Mouse (Mus musculus) intestine, postnatal 0 days (tissue): Measurements from ENCODE around the gene Xpo4. TPM values are rescaled to one million over a fixed set of nuclear protein-coding genes. Genes with fewer than 3 reads are reported as not detected.

ENCODE experiments used
- ATAC-seq: fragments of 200-750 bp; cut with Nextera tagmentation; 2 replicates; pipeline ENCODE4 v1.8.0; 2017; ENCODE audit warnings: mild to moderate bottlenecking, moderate TSS enrichment, moderate library complexity
- H3K27ac ChIP-seq: fragments of 300-500 bp; sonication (generic); 2 replicates; pipeline ENCODE4 v1.5.1; 2014; ENCODE audit warnings: mild to moderate bottlenecking, low read depth, low read length, moderate library complexity
- H3K27me3 ChIP-seq: fragments of 300-500 bp; sonication (generic); replicated peaks from 2 replicates; pipeline ENCODE4 v1.6.1; 2014; ENCODE audit warnings: low read length, mixed read lengths; ENCODE audit not compliant: control insufficient read depth, insufficient read depth
- H3K36me3 ChIP-seq: fragments of 300-500 bp; sonication (generic); 2 replicates; pipeline ENCODE4 v1.6.1; 2014; ENCODE audit warnings: mild to moderate bottlenecking, moderate library complexity; ENCODE audit not compliant: control insufficient read depth, insufficient read depth
- H3K4me1 ChIP-seq: fragments of 300-500 bp; sonication (generic); replicated peaks from 2 replicates; pipeline ENCODE4 v1.6.1; 2014; ENCODE audit warnings: antibody characterized with exemption, low read length, mixed read lengths; ENCODE audit not compliant: control insufficient read depth, insufficient read depth
- H3K4me2 ChIP-seq: fragments of 300-500 bp; sonication (generic); replicated peaks from 2 replicates; pipeline ENCODE4 v1.6.1; 2014; ENCODE audit warnings: low read depth, mild to moderate bottlenecking, moderate library complexity
- H3K4me3 ChIP-seq: fragments of 300-500 bp; sonication (generic); 2 replicates; pipeline ENCODE4 v1.5.1; 2014; ENCODE audit warnings: low read depth, low read length
- H3K9ac ChIP-seq: fragments of 300-500 bp; sonication (generic); 2 replicates; pipeline ENCODE4 v1.6.1; 2014; ENCODE audit warnings: mild to moderate bottlenecking, low read depth, low read length
- H3K9me3 ChIP-seq: fragments of 300-500 bp; sonication (generic); 2 replicates; pipeline ENCODE4 v1.6.1; 2016; ENCODE audit warnings: mixed run types; ENCODE audit not compliant: control insufficient read depth
- CTCF ChIP-seq: sonication (generic); IDR thresholded peaks from 2 replicates; pipeline ENCODE4 v1.5.1; 2016; ENCODE audit warnings: low read depth, mild to moderate bottlenecking, control low read depth, antibody characterized with exemption, moderate library complexity
- WGBS: fragments of 180-500 bp; shearing (Covaris S2); extraction: QIAGEN DNeasy Blood & Tissue Kit; methylation state at CpG from one replicate; pipeline ENCODE4 v1.1.7; 2014; 5-methylcytosine and 5-hydroxymethylcytosine counted together
- polyA plus RNA-seq: library from polyadenylated mRNA; unstranded; fragments of >200 nt; fragmentation: Nextera tagmentation; extraction: Ambion mirVana; gene quantifications from 2 replicates; pipeline ENCODE4 v1.2.1, GENCODE M21; 2015

Gene Xpo4
- 6.2 and 7.3 TPM in 2 replicates for polyA plus RNA-seq

DNA sequence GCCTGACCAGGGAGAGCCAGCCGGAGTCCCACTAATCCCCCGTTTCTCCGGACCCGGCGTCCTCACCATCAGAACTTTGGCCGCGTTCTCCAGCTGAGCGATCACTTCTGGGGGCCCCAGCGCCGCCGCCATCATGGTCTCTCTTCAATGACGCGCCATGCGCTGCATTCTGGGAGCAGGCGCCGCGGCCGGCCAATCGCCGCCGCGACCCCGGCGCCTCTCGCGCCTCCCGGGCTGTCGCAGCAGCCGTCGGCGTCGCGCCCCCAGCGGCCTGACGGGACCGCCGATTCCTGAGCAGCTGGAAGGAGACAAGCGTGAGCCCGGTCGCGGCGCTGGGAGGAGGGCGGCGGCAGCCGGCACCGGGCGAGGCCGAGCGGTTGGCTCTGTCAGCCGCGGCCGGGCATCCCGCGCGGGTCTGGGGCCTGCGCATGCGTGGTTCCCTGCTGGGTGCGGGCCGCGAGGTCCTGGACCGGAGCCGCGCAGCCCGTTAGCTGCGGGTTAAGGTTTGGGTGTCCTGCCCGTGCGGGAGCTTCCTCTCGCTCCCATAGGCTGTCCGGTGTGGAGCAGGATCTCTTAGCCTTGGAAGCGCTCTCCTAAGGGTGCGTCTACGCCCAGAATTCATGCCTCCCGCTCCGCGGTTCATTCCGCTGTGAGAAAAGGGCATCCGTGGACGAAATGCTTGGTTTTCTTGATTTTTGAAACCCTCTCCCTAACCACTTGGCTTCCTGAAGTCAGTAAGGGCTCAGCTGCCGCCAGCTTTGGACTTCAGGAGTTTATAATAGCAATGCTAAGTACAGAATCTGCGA lies at the start of gene Xpo4:
Gene Xpo4, minus strand, starts transcription at position 609 of the 806 bp plus-strand sequence.
- Histone ChIP-seq H3K9me3 (no peaks in the 10 kb centered on the region), H3K27me3 (no peaks in the 10 kb centered on the region), H3K9ac (peak within 1 kb of the TSS; percentile 82), H3K4me3 (peak within 1 kb of the TSS; percentile 64), H3K4me1 (no peaks in the 10 kb centered on the region), H3K27ac (peak within 1 kb of the TSS; percentile 92), H3K36me3 (no peaks in the 10 kb centered on the region; the same call in none of the 2 replicates), H3K4me2 (peak within 1 kb of the TSS; percentile 86)
- WGBS: under 1% methylated on average over 80 of the region's 80 CpGs
- TF ChIP-seq CTCF: peak; percentile 53
- ATAC-seq: peak; percentile 94

DNA sequence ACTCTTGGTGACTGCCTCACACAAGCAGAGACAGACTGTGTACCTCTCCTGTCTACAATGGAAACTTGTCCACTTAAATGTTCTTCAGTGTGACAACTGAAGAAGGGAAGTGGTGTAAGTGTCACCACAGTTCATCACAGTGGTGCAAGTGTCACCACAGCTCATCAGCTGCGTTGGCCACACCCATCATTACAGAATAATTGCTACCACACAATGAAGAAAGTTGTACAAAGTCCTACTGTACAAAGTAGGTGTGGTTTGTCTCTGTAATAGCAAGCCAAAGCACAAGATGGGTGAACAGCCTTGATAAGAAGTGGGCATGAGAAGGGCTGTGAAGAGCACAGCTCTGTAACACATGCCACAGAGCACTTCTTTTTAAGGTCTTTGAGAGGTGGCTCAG lies 47.7 kb upstream of the Xpo4 start:
- H3K9ac ChIP-seq: no peak overlapping the region
- no peaks in the 10 kb centered on the region for H3K9me3 ChIP-seq
- WGBS: 51% methylated on average over 1 of the region's 1 CpGs
- no peak overlapping the region for H3K4me3 ChIP-seq
- H3K36me3 ChIP-seq: 0 out of 2 replicates have a peak, but pooled peaks cover 2% of the 10 kb centered on the region
- peak; percentile 80 for ATAC-seq
- TF ChIP-seq CTCF: no peak
- no peak overlapping the region for H3K4me2 ChIP-seq
- peaks cover 12% of the 10 kb centered on the region; the same call in 1 of the 2 replicates for H3K4me1 ChIP-seq
- no peaks in the 10 kb centered on the region for H3K27me3 ChIP-seq
- no peak overlapping the region; the same call in 1 of the 2 replicates for H3K27ac ChIP-seq

DNA sequence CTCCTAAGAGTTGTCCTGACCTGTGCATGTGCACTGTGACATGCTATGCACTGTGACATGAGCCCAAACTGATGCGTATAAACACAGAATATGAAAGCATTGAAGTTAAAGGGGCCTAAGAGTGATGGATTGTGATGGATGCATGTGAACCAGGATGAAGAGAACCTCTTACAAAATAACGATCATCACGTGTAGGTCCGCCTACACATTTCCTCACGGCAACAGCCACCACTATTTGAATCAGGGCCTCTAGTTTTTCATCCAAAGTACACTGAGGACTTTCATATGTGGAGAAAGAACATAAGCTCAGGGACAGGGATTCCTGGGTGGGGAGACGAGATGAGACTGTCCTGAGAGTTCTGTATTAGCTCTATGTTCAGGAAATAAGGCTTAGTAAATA lies 45.8 kb upstream of the Xpo4 start:
- ATAC-seq: no peak
- Histone ChIP-seq H3K27me3 (no peaks in the 10 kb centered on the region), H3K4me3 (no peak overlapping the region), H3K9ac (no peak overlapping the region), H3K4me2 (no peak overlapping the region), H3K36me3 (no peaks in the 10 kb centered on the region), H3K9me3 (no peaks in the 10 kb centered on the region), H3K4me1 (peaks cover 17% of the 10 kb centered on the region; the same call in 1 of the 2 replicates), H3K27ac (no peak overlapping the region)
- WGBS: 79% methylated on average over 6 of the region's 6 CpGs
- TF ChIP-seq CTCF: no peak

DNA sequence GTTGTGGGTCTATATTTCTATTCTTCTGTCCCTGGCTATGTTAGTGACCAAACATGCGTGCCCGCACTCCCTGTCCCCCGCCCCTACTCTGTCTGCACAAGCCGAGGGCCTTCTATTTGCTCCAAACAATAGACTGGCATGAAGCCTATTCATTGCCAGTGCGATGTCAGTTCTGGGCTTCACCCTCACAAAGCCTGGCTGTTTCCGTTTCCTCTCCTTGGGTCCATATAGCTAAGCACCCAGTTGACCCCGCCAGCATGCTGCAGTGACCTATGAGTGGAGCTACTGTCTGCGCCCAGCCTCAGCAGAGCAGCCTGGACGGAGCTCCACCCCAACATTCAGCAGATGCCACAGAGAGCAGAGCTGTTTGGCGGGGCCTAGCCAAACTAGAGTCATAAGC lies 43.9 kb upstream of the Xpo4 start:
- 70% methylated on average over 10 of the region's 10 CpGs for WGBS
- ATAC-seq: no peak
- Histone ChIP-seq H3K27me3 (no peaks in the 10 kb centered on the region), H3K4me2 (no peak overlapping the region), H3K9ac (no peak overlapping the region), H3K36me3 (peaks cover 4% of the 10 kb centered on the region; the same call in 1 of the 2 replicates), H3K4me3 (no peak overlapping the region), H3K27ac (no peak overlapping the region), H3K9me3 (no peaks in the 10 kb centered on the region), H3K4me1 (peaks cover 17% of the 10 kb centered on the region; the same call in 1 of the 2 replicates)
- TF ChIP-seq CTCF: no peak

DNA sequence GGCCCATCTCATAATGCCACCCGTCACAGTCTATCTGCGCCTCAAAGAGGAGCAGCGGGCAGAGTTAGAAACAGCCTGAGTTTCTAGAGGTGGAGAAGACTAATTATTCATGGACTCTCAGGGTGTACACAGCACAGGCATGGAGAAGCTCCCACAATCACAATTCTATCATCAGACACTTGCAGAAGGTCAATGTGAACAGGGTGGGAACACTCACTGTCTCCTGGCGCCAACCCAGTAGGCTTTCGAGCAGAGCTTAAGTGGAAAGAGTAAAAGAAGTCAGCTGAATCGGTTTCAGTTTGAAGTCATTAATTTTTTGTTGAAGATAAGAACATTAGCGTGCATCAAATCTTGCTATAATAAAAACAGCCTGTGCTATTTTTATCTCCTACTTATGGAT lies 43.4 kb upstream of the Xpo4 start:
- H3K4me2 ChIP-seq: no peak overlapping the region
- no peaks in the 10 kb centered on the region for H3K27me3 ChIP-seq
- H3K4me3 ChIP-seq: no peak overlapping the region
- 68% methylated on average over 7 of the region's 7 CpGs for WGBS
- peaks cover 16% of the 10 kb centered on the region; the same call in 1 of the 2 replicates for H3K4me1 ChIP-seq
- H3K36me3 ChIP-seq: peaks cover 4% of the 10 kb centered on the region; the same call in 1 of the 2 replicates
- no peaks in the 10 kb centered on the region for H3K9me3 ChIP-seq
- no peak overlapping the region for H3K9ac ChIP-seq
- ATAC-seq: no peak
- H3K27ac ChIP-seq: no peak overlapping the region
- TF ChIP-seq CTCF: no peak

GRCm38 (mm10) chr14:57707100-57707893 lies 42.1 kb upstream of the Xpo4 start:
- no peaks in the 10 kb centered on the region for H3K9me3 ChIP-seq
- peak overlapping the region; percentile 36; the same call in 1 of the 2 replicates for H3K27ac ChIP-seq
- peaks cover 6% of the 10 kb centered on the region; the same call in 1 of the 2 replicates for H3K36me3 ChIP-seq
- TF ChIP-seq CTCF: no peak
- WGBS: 41% methylated on average over 18 of the region's 18 CpGs
- peak overlapping the region; percentile 30 for H3K4me2 ChIP-seq
- ATAC-seq: no peak
- no peak overlapping the region for H3K4me3 ChIP-seq
- no peaks in the 10 kb centered on the region for H3K27me3 ChIP-seq
- no peak overlapping the region for H3K9ac ChIP-seq
- H3K4me1 ChIP-seq: peaks cover 10% of the 10 kb centered on the region; the same call in 1 of the 2 replicates
